Mouse (Mus musculus): ENCODE data around the gene Igsf23.

GRCm38 (mm10) chr7:19962423-19962822 is 11.9 kb upstream of the Igsf23 start:
- TF ChIP-seq CTCF (IDR thresholded peaks at IDR 0.05; ENCODE audit: low read depth, low read length): no peak
- no peak for TF ChIP-seq POLR2A (IDR thresholded peaks at IDR 0.05; ENCODE audit: borderline replicate concordance, low read depth, low read length)

All from bone marrow macrophage, adult 2 months (primary cell).